Mouse (Mus musculus) liver, embryonic 12.5 days (tissue): ENCODE measurements around the gene Narfl. TPM values are rescaled to one million over a fixed set of nuclear protein-coding genes. Genes with fewer than 3 reads are reported as not detected.

Experiments used
- ATAC-seq: fragments of 200-750 bp; cut with Nextera tagmentation; 2 replicates; pipeline ENCODE4 v1.8.0; 2017; ENCODE audit warnings: moderate number of reproducible peaks, mild to moderate bottlenecking, moderate library complexity
- H3K27ac ChIP-seq: fragments of 300-500 bp; sonication (generic); 2 replicates; pipeline ENCODE4 v1.5.1; 2016; ENCODE audit warnings: mild to moderate bottlenecking
- H3K27me3 ChIP-seq: fragments of 300-500 bp; sonication (generic); replicated peaks from 2 replicates; pipeline ENCODE4 v1.6.1; 2016; ENCODE audit warnings: mild to moderate bottlenecking, moderate library complexity
- H3K36me3 ChIP-seq: fragments of 300-500 bp; sonication (generic); 2 replicates; pipeline ENCODE4 v1.6.1; 2016; ENCODE audit warnings: mild to moderate bottlenecking, moderate library complexity
- H3K4me1 ChIP-seq: fragments of 300-500 bp; sonication (generic); 2 replicates; pipeline ENCODE4 v1.6.1; 2016
- H3K4me2 ChIP-seq: fragments of 300-500 bp; sonication (generic); 2 replicates; pipeline ENCODE4 v1.6.1; 2016; ENCODE audit warnings: mild to moderate bottlenecking, moderate library complexity
- H3K4me3 ChIP-seq: fragments of 300-500 bp; sonication (generic); 2 replicates; pipeline ENCODE4 v1.5.1; 2016; ENCODE audit warnings: mild to moderate bottlenecking, moderate library complexity
- H3K9ac ChIP-seq: fragments of 300-500 bp; sonication (generic); 2 replicates; pipeline ENCODE4 v1.6.1; 2016; ENCODE audit warnings: mild to moderate bottlenecking, moderate library complexity
- H3K9me3 ChIP-seq: fragments of 300-500 bp; sonication (generic); replicated peaks from 2 replicates; pipeline ENCODE4 v1.6.1; 2016; ENCODE audit warnings: mild to moderate bottlenecking, moderate library complexity
- WGBS: fragments of 180-500 bp; shearing (Covaris S2); methylation state at CpG from one replicate; pipeline ENCODE4 v1.1.7; 2016; ENCODE audit not compliant: insufficient replicate concordance; 5-methylcytosine and 5-hydroxymethylcytosine counted together
- polyA plus RNA-seq: library from polyadenylated mRNA; unstranded; fragments of >200 nt; fragmentation: Nextera tagmentation; extraction: Ambion mirVana; gene quantifications from 2 replicates; pipeline ENCODE4 v1.2.1, GENCODE M21; 2016

The Narfl gene
- polyA plus RNA-seq, 1 experiment from 2014 or later = 18.9 TPM

DNA sequence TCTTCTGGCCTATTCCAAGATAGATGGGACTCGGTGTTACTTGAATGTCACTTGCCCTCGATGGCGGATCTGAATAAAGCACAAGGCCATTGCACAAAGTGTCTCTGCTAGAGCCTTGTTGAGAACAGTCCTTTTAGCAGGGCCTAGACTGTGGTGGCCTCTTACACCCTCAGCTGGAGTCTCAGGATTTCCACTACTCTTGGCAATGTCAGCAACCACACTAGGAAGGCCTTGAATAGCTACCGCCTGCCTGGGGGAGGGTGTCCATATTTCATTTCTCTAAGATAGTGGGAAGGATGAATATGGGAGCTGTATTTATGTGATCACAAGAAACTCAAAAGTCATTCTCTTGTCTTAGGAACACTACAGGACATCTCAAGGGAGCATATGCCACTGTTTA, 25.3 kb upstream of the Narfl start:
- no peak for ATAC-seq
- H3K9ac ChIP-seq = no peak overlapping the region
- no peak overlapping the region for H3K4me3 ChIP-seq
- 75% methylated on average over 4 of the region's 4 CpGs for WGBS
- H3K9me3 ChIP-seq = no peaks in the 10 kb centered on the region
- H3K4me2 ChIP-seq = no peak overlapping the region
- H3K27me3 ChIP-seq = peaks cover 20% of the 10 kb centered on the region; the same call in 1 of the 2 replicates
- no peaks in the 10 kb centered on the region for H3K4me1 ChIP-seq
- no peaks in the 10 kb centered on the region for H3K36me3 ChIP-seq
- no peak overlapping the region for H3K27ac ChIP-seq

DNA sequence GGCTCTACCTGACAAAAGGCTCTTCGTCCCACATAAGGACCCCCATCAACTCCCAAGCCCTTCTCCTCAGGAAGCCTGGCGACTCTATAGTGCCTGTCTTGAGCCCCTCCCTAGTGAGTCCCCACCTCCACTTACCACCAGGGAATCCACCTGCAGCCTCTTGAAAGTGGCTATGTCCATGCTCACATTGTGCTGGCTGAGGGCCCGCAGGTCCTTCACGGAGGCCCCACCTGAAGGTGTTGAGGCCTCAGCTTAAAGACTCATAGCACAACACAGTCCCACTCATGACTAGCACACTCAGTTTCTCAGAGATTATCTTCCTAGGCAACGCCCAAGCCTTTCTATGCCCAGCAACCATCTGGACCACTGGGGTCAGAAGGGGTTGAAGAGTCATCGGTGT, 24.3 kb upstream of the Narfl start:
- no peaks in the 10 kb centered on the region for H3K36me3 ChIP-seq
- H3K4me3 ChIP-seq = no peak overlapping the region
- no peak for ATAC-seq
- H3K9me3 ChIP-seq = no peaks in the 10 kb centered on the region
- no peak overlapping the region for H3K4me2 ChIP-seq
- peaks cover 21% of the 10 kb centered on the region; the same call in 1 of the 2 replicates for H3K27me3 ChIP-seq
- H3K9ac ChIP-seq = no peak overlapping the region
- 61% methylated on average over 6 of the region's 6 CpGs for WGBS
- no peak overlapping the region for H3K27ac ChIP-seq
- no peaks in the 10 kb centered on the region for H3K4me1 ChIP-seq

DNA sequence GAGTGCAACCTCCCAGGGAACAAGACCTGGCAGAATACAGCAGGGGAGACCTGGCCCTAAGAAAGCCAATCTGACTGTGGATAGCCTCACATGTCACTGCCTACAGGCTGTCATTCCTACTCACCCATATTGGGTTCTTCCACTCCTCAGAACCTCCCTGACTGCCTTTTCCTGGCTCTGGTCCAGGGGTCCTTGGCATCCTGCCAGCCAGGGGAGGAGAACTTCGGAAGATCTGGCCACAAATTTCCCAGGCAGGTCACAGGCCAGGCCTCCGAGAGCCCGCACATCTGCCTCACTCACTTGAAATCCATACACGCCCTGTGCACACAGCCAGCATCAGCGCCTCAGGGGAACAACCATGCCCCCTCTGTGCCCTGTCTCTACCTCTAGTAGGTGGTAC, 22.1 kb upstream of the Narfl start:
- Histone ChIP-seq H3K9ac (no peak overlapping the region), H3K4me2 (no peak overlapping the region), H3K4me1 (no peaks in the 10 kb centered on the region), H3K4me3 (no peak overlapping the region), H3K27me3 (peaks cover 9% of the 10 kb centered on the region; the same call in 1 of the 2 replicates), H3K27ac (no peak overlapping the region), H3K36me3 (no peaks in the 10 kb centered on the region), H3K9me3 (no peaks in the 10 kb centered on the region)
- WGBS = 55% methylated on average over 5 of the region's 5 CpGs
- ATAC-seq = no peak

DNA sequence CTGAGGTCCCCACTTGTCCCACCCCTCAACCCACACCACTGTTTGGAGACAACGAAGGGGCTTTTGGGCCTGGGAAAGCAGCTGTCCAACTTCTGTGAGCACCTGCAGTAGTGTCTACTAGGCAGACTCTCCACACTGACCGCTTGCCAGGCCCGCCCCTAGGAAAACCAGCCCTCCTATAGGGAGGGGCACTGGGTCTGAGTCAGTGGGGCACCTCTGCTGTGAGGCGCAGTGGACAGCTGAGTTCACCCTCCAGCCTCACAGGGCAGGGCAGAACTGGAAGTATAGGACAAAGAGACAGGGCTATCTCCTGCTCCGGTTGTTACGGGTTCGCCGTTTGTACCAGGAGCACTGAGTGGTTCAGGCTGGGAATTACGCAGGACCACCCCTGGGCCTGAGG, 19.3 kb upstream of the Narfl start, which contains the start of gene Msln:
TSS of gene Msln (minus strand) at position 138 of the 400 bp plus-strand sequence.
- Histone ChIP-seq H3K9ac (no peak within 1 kb of the TSS), H3K4me3 (no peak within 1 kb of the TSS), H3K9me3 (no peaks in the 10 kb centered on the region), H3K4me2 (no peak within 1 kb of the TSS), H3K27me3 (peaks cover 14% of the 10 kb centered on the region; the same call in 1 of the 2 replicates), H3K4me1 (no peaks in the 10 kb centered on the region), H3K36me3 (no peaks in the 10 kb centered on the region), H3K27ac (no peak within 1 kb of the TSS)
- no peak for ATAC-seq
- 71% methylated on average over 9 of the region's 9 CpGs for WGBS

DNA sequence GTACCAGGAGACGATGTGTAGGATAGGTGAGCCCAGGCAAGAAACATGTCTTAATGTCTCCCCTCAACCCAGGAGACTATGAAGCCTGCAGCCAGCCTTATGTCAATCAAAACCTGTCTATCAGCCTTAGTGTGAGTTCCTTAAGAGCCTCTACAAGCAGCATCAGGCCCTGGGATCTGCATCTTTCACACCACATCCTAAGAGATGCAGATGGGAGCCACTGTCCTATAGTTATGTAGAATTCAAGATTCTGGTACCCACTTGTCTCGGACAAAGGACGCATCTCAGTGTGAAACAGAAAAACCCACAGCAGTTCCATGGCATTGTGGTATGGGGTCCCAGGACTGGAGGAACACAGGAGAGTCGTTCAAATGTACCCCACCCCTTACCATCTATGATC, 18.5 kb upstream of the Narfl start:
- Histone ChIP-seq H3K27ac (no peak overlapping the region), H3K4me3 (no peak overlapping the region), H3K4me2 (no peak overlapping the region), H3K4me1 (no peaks in the 10 kb centered on the region), H3K36me3 (no peaks in the 10 kb centered on the region), H3K9me3 (no peaks in the 10 kb centered on the region), H3K9ac (no peak overlapping the region), H3K27me3 (peaks cover 17% of the 10 kb centered on the region; the same call in 1 of the 2 replicates)
- no peak for ATAC-seq
- 69% methylated on average over 4 of the region's 4 CpGs for WGBS

DNA sequence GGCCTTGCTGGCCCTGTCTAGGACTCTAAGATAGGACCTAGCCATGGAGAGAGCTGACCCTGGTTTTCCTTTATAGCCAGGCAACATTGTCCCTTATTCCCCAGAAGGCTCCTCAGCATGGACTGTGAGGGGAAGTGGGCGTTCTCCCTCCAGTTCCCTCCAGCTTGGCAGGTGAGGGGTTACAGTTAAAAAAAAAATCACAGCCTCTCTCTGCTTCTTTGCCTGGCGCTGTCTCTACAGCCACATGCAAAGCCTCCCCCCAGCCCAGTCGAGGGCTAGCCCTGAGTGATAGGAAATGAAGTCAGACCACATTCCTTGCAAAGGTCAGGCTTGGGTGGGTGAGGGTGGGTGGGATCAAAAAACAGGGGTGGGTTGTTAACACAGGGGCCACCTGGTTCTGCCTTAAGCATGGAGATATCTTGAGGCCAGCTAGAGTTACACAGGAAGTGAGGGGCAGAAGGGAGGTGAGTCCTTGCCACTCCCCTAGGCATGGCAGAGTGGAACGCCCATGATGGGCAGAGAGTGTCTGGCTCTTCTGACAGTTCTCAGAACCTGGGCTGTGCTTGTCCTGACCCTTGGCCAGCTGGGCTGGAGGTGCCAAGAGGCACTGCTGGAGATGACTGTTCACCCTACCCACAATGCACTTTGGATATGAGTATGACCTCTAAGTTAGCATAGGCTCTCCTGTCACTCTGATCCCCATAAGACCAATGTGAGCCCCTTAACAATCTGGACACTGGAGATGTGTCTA, 17.8 kb upstream of the Narfl start:
- WGBS = 39% methylated on average over 4 of the region's 4 CpGs
- Histone ChIP-seq H3K4me3 (no peak overlapping the region), H3K9me3 (no peaks in the 10 kb centered on the region), H3K4me2 (no peak overlapping the region), H3K27me3 (peaks cover 18% of the 10 kb centered on the region; the same call in 1 of the 2 replicates), H3K9ac (no peak overlapping the region), H3K36me3 (no peaks in the 10 kb centered on the region), H3K4me1 (no peaks in the 10 kb centered on the region), H3K27ac (no peak overlapping the region)
- ATAC-seq = no peak

DNA sequence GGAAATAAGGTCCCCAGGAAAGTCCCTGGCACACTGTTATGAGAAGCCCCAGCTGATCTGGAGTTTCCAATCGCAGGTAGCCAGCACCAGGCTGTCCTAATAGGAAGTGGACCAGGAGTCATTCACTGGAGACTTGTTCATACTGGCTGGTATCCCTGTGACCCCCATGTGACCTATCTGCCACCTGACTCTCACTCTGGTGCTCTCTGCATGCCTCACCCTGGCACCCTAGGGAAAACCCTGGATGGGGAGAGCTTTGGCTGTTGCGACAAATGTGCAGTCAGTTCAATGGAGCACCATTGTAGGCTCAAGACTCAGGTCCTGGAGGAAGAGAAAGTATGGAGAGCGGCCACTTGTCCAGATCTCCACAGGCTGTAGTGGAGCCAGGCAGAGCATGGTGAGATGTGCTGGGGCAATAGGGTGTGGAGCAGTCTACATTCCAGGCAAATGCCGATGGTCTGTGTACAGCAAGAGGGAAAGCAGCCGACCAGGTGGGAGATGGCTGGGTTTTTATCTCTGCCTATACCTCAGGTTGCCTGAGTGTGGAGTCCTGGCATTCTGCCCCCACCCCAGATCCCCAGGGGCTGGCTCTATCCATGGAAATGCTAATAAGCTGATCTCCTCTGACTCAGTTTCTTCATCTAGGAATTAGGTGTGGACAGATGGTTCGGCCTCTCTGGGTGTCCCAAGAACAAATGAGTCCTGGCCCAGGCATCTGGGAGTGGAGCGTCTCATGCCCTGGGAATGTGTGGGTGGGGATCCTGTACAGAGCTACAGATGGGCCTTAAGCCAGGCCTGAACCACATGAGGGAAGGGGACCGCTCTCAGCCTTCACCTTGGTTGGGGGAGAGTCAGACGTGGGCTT, 17.0 kb upstream of the Narfl start:
- ATAC-seq = no peak
- no peak overlapping the region for H3K4me3 ChIP-seq

DNA sequence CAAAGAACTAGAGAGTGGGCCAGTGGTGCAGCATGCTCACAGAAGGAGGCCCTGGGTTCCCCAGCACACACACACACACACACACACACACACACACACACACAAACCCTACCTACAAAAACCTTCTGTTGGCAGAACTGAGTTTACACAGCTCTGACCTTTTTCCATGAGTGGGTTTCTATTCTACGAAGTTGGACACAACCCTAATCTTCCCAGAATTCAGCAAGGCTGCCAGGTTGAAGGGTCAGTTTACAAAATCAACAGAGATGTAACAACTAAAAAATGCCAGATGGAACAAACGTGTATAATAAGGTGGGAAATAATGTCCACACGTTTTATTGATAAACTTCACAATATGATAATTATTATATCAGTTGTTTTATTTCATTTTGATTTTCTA, 15.9 kb upstream of the Narfl start:
- H3K27ac ChIP-seq = no peak overlapping the region
- H3K4me2 ChIP-seq = no peak overlapping the region
- H3K27me3 ChIP-seq = peaks cover 16% of the 10 kb centered on the region; the same call in 1 of the 2 replicates
- H3K4me3 ChIP-seq = no peak overlapping the region
- WGBS = 43% methylated on average over 3 of the region's 3 CpGs
- no peaks in the 10 kb centered on the region for H3K9me3 ChIP-seq
- no peaks in the 10 kb centered on the region for H3K4me1 ChIP-seq
- H3K36me3 ChIP-seq = no peaks in the 10 kb centered on the region
- H3K9ac ChIP-seq = no peak overlapping the region
- ATAC-seq = no peak

More for the DNA sequence above, 17.0 kb upstream of the Narfl start:
- H3K27ac ChIP-seq = no peak overlapping the region
- H3K36me3 ChIP-seq = no peaks in the 10 kb centered on the region
- peaks cover 18% of the 10 kb centered on the region; the same call in 1 of the 2 replicates for H3K27me3 ChIP-seq
- no peak overlapping the region for H3K9ac ChIP-seq
- H3K4me2 ChIP-seq = no peak overlapping the region
- H3K9me3 ChIP-seq = no peaks in the 10 kb centered on the region
- no peaks in the 10 kb centered on the region for H3K4me1 ChIP-seq
- 64% methylated on average over 9 of the region's 9 CpGs for WGBS

DNA sequence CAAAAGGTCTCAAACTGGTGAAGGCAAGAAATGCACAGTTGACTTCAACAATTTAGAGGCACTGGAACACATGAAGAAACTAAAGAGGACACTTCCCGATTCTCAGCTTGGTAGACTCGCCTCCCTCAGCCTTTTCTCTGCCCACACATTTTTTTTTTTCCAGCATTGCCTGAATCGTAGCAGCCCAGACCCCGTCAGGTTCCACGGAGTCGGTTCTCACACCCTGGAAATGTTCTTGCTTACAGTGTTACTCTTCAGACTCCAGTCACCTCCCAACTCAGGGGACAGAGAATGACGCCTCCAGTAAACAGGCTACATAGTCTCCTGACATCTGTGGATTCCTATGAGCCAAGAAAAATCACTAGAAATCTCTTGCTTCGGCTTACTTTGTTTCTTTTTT, 13.4 kb upstream of the Narfl start:
- H3K4me1 ChIP-seq = no peaks in the 10 kb centered on the region
- no peak overlapping the region for H3K9ac ChIP-seq
- H3K4me2 ChIP-seq = no peak overlapping the region
- ATAC-seq = no peak
- no peaks in the 10 kb centered on the region for H3K36me3 ChIP-seq
- H3K27me3 ChIP-seq = peaks cover 9% of the 10 kb centered on the region; the same call in 1 of the 2 replicates
- 52% methylated on average over 8 of the region's 8 CpGs for WGBS
- no peak overlapping the region for H3K27ac ChIP-seq
- no peaks in the 10 kb centered on the region for H3K9me3 ChIP-seq
- no peak overlapping the region for H3K4me3 ChIP-seq

DNA sequence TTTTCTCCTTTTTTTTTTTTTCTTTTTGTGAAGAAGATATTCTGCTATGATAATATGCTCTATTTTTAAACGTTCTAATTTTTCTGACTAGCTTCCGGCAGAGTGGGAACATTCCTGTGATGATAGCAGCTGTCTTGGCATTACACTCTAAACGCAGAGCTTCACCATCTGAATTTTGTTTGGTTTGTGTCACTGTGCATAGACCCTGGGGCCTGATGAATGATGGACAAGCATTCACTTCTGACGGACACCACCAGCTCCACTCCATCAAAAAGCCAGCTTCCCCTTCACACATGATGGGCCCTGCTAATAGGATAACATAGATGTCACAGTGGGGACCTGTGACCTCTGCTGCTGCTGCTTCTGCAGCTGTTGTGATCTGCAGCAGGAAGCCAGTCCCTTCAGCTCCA, 12.0 kb upstream of the Narfl start:
- WGBS = 41% methylated on average over 4 of the region's 4 CpGs
- Histone ChIP-seq H3K4me1 (no peaks in the 10 kb centered on the region), H3K9ac (no peak overlapping the region), H3K36me3 (no peaks in the 10 kb centered on the region), H3K4me2 (no peak overlapping the region), H3K27ac (no peak overlapping the region), H3K27me3 (peaks cover 15% of the 10 kb centered on the region; the same call in 1 of the 2 replicates), H3K9me3 (no peaks in the 10 kb centered on the region), H3K4me3 (no peak overlapping the region)
- ATAC-seq = no peak

DNA sequence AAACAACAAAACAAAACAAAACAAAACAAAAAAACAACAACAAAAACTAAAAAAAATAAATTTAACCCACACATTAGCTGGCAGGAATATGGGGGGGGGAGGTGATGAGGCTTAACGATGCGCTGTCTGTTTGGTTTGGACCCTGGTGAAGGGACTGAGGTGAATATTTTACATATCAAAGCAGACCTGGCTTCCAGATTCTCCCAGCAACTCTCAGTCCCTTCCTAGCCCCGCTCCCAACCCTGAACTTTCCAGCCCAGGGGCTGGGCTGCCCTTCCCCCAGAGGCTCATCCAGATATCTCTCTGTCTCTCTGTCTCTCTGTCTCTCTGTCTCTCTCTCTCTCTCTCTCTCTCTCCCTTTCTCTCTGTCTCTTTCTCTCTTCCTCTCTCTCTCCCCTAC, 11.0 kb upstream of the Narfl start:
- WGBS = 30% methylated on average over 3 of the region's 3 CpGs
- Histone ChIP-seq H3K9ac (no peak overlapping the region), H3K4me2 (no peak overlapping the region), H3K4me3 (no peak overlapping the region), H3K36me3 (no peaks in the 10 kb centered on the region), H3K4me1 (no peaks in the 10 kb centered on the region), H3K27me3 (peaks cover 22% of the 10 kb centered on the region), H3K27ac (no peak overlapping the region), H3K9me3 (no peaks in the 10 kb centered on the region)
- ATAC-seq = no peak

DNA sequence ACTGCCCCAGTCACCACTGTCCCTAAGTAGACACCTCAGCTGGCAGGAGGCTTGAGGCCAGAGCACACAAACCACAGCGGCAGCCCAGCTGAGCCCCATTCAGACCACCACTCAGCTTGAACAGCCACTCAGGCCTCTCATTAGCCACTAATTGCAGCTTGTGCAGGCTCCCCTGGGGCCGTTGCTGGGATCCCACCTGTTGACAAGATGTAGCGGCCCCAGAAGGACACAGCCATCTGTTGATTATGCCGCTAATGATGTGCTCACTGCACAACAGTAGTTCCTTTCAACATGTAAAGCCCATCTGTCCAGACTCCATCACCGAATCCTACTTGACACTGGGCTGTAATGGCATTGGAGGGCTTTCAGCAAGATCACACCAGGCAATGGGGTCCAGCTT, 7.7 kb upstream of the Narfl start:
- Histone ChIP-seq H3K9ac (no peak overlapping the region), H3K4me1 (no peaks in the 10 kb centered on the region), H3K27ac (no peak overlapping the region), H3K9me3 (no peaks in the 10 kb centered on the region), H3K27me3 (peaks cover 48% of the 10 kb centered on the region), H3K4me2 (no peak overlapping the region), H3K36me3 (no peaks in the 10 kb centered on the region), H3K4me3 (no peak overlapping the region)
- no peak for ATAC-seq
- WGBS = 60% methylated on average over 5 of the region's 5 CpGs
